Mouse (Mus musculus): ENCODE measurements around the gene Jund. TPM values are rescaled to one million over a fixed set of nuclear protein-coding genes. Genes with fewer than 3 reads are reported as not detected.
A peak's percentile ranks its signal among the peaks of the same experiment; 100 is the strongest.

Gene Jund
- polyA plus RNA-seq, 1 experiment from 2014 or later: 115 TPM

GRCm38 (mm10) chr8:70680039-70680438 is 18.7 kb upstream of the Jund start:
- WGBS: 86% methylated on average over 3 of the region's 3 CpGs
- ATAC-seq (ENCODE audit: low read depth): no peak
- Histone ChIP-seq H3K9me3 (ENCODE audit: control insufficient read depth, low read length) (no peaks in the 10 kb centered on the region), H3K36me3 (ENCODE audit: control insufficient read depth, insufficient read depth, low read length) (peaks cover 4% of the 10 kb centered on the region; the same call in 1 of the 2 replicates), H3K4me3 (ENCODE audit: low read depth, low read length) (no peak overlapping the region), H3K4me2 (ENCODE audit: low read depth, low read length) (no peak overlapping the region), H3K27me3 (ENCODE audit: control insufficient read depth, insufficient read depth, low read length) (no peaks in the 10 kb centered on the region), H3K4me1 (ENCODE audit: control insufficient read depth, insufficient read depth, low read length) (peaks cover 5% of the 10 kb centered on the region; the same call in 1 of the 2 replicates), H3K9ac (replicated peaks; ENCODE audit: low read depth, low read length) (no peak overlapping the region), H3K27ac (ENCODE audit: low read depth, low read length) (no peak overlapping the region)

GRCm38 (mm10) chr8:70681410-70681809 is 17.3 kb upstream of the Jund start:
- Histone ChIP-seq H3K9me3 (ENCODE audit: control insufficient read depth, low read length) (no peaks in the 10 kb centered on the region), H3K4me1 (ENCODE audit: control insufficient read depth, insufficient read depth, low read length) (peaks cover 5% of the 10 kb centered on the region; the same call in 1 of the 2 replicates), H3K9ac (replicated peaks; ENCODE audit: low read depth, low read length) (no peak overlapping the region), H3K36me3 (ENCODE audit: control insufficient read depth, insufficient read depth, low read length) (peaks cover 4% of the 10 kb centered on the region; the same call in 1 of the 2 replicates), H3K4me2 (ENCODE audit: low read depth, low read length) (no peak overlapping the region), H3K27me3 (ENCODE audit: control insufficient read depth, insufficient read depth, low read length) (no peaks in the 10 kb centered on the region), H3K4me3 (ENCODE audit: low read depth, low read length) (no peak overlapping the region), H3K27ac (ENCODE audit: low read depth, low read length) (no peak overlapping the region)
- 83% methylated on average over 3 of the region's 3 CpGs for WGBS
- no peak for ATAC-seq (ENCODE audit: low read depth)

GRCm38 (mm10) chr8:70682193-70682592 is 16.6 kb upstream of the Jund start:
- no peak overlapping the region for H3K4me2 ChIP-seq (ENCODE audit: low read depth, low read length)
- H3K36me3 ChIP-seq (ENCODE audit: control insufficient read depth, insufficient read depth, low read length): peaks cover 4% of the 10 kb centered on the region; the same call in 1 of the 2 replicates
- no peaks in the 10 kb centered on the region for H3K27me3 ChIP-seq (ENCODE audit: control insufficient read depth, insufficient read depth, low read length)
- no peak overlapping the region for H3K4me3 ChIP-seq (ENCODE audit: low read depth, low read length)
- H3K4me1 ChIP-seq (ENCODE audit: control insufficient read depth, insufficient read depth, low read length): peaks cover 5% of the 10 kb centered on the region; the same call in 1 of the 2 replicates
- H3K9ac ChIP-seq (replicated peaks; ENCODE audit: low read depth, low read length): no peak overlapping the region
- H3K27ac ChIP-seq (ENCODE audit: low read depth, low read length): no peak overlapping the region
- WGBS: 7% methylated on average over 19 of the region's 19 CpGs
- H3K9me3 ChIP-seq (ENCODE audit: control insufficient read depth, low read length): no peaks in the 10 kb centered on the region
- ATAC-seq (ENCODE audit: low read depth): no peak

GRCm38 (mm10) chr8:70682692-70683091 is 16.1 kb upstream of the Jund start:
- ATAC-seq (ENCODE audit: low read depth): no peak
- Histone ChIP-seq H3K9ac (replicated peaks; ENCODE audit: low read depth, low read length) (no peak overlapping the region), H3K36me3 (ENCODE audit: control insufficient read depth, insufficient read depth, low read length) (peaks cover 4% of the 10 kb centered on the region; the same call in 1 of the 2 replicates), H3K4me1 (ENCODE audit: control insufficient read depth, insufficient read depth, low read length) (peaks cover 5% of the 10 kb centered on the region; the same call in 1 of the 2 replicates), H3K27me3 (ENCODE audit: control insufficient read depth, insufficient read depth, low read length) (no peaks in the 10 kb centered on the region), H3K9me3 (ENCODE audit: control insufficient read depth, low read length) (no peaks in the 10 kb centered on the region), H3K4me3 (ENCODE audit: low read depth, low read length) (no peak overlapping the region), H3K4me2 (ENCODE audit: low read depth, low read length) (no peak overlapping the region), H3K27ac (ENCODE audit: low read depth, low read length) (no peak overlapping the region)
- 62% methylated on average over 3 of the region's 3 CpGs for WGBS

- Histone ChIP-seq H3K9me3 (ENCODE audit: control insufficient read depth, low read length) (no peaks in the 10 kb centered on the region), H3K4me1 (ENCODE audit: control insufficient read depth, insufficient read depth, low read length) (peaks cover 5% of the 10 kb centered on the region; the same call in 1 of the 2 replicates), H3K27ac (ENCODE audit: low read depth, low read length) (0 out of 2 replicates have a peak overlapping the region, but pooled peaks have one; percentile 12), H3K36me3 (ENCODE audit: control insufficient read depth, insufficient read depth, low read length) (no peaks in the 10 kb centered on the region), H3K27me3 (ENCODE audit: control insufficient read depth, insufficient read depth, low read length) (no peaks in the 10 kb centered on the region), H3K9ac (replicated peaks; ENCODE audit: low read depth, low read length) (no peak overlapping the region), H3K4me2 (ENCODE audit: low read depth, low read length) (no peak overlapping the region), H3K4me3 (ENCODE audit: low read depth, low read length) (no peak overlapping the region)
- ATAC-seq (ENCODE audit: low read depth): peak; percentile 61
- 38% methylated on average over 7 of the region's 7 CpGs for WGBS
Measured at GRCm38 (mm10) chr8:70684291-70684690, 14.5 kb upstream of the Jund start.

GRCm38 (mm10) chr8:70687576-70687975 is 11.2 kb upstream of the Jund start:
- ATAC-seq (ENCODE audit: low read depth): no peak
- Histone ChIP-seq H3K9me3 (ENCODE audit: control insufficient read depth, low read length) (no peaks in the 10 kb centered on the region), H3K4me1 (ENCODE audit: control insufficient read depth, insufficient read depth, low read length) (peaks cover 17% of the 10 kb centered on the region; the same call in 1 of the 2 replicates), H3K4me2 (ENCODE audit: low read depth, low read length) (no peak overlapping the region), H3K9ac (replicated peaks; ENCODE audit: low read depth, low read length) (no peak overlapping the region), H3K4me3 (ENCODE audit: low read depth, low read length) (no peak overlapping the region), H3K27me3 (ENCODE audit: control insufficient read depth, insufficient read depth, low read length) (no peaks in the 10 kb centered on the region), H3K27ac (ENCODE audit: low read depth, low read length) (no peak overlapping the region), H3K36me3 (ENCODE audit: control insufficient read depth, insufficient read depth, low read length) (no peaks in the 10 kb centered on the region)
- WGBS: 87% methylated on average over 8 of the region's 8 CpGs

GRCm38 (mm10) chr8:70688136-70688535 is 10.6 kb upstream of the Jund start:
- Histone ChIP-seq H3K4me1 (ENCODE audit: control insufficient read depth, insufficient read depth, low read length) (peaks cover 17% of the 10 kb centered on the region; the same call in 1 of the 2 replicates), H3K9me3 (ENCODE audit: control insufficient read depth, low read length) (no peaks in the 10 kb centered on the region), H3K27ac (ENCODE audit: low read depth, low read length) (no peak overlapping the region), H3K4me2 (ENCODE audit: low read depth, low read length) (no peak overlapping the region), H3K36me3 (ENCODE audit: control insufficient read depth, insufficient read depth, low read length) (no peaks in the 10 kb centered on the region), H3K9ac (replicated peaks; ENCODE audit: low read depth, low read length) (no peak overlapping the region), H3K27me3 (ENCODE audit: control insufficient read depth, insufficient read depth, low read length) (no peaks in the 10 kb centered on the region), H3K4me3 (ENCODE audit: low read depth, low read length) (no peak overlapping the region)
- 93% methylated on average over 3 of the region's 3 CpGs for WGBS
- ATAC-seq (ENCODE audit: low read depth): no peak

- H3K4me2 ChIP-seq (ENCODE audit: low read depth, low read length): no peak overlapping the region
- peaks cover 12% of the 10 kb centered on the region; the same call in 1 of the 2 replicates for H3K4me1 ChIP-seq (ENCODE audit: control insufficient read depth, insufficient read depth, low read length)
- H3K36me3 ChIP-seq (ENCODE audit: control insufficient read depth, insufficient read depth, low read length): no peaks in the 10 kb centered on the region
- no peak overlapping the region for H3K4me3 ChIP-seq (ENCODE audit: low read depth, low read length)
- H3K27ac ChIP-seq (ENCODE audit: low read depth, low read length): no peak overlapping the region
- no peaks in the 10 kb centered on the region for H3K9me3 ChIP-seq (ENCODE audit: control insufficient read depth, low read length)
- no peak overlapping the region for H3K9ac ChIP-seq (replicated peaks; ENCODE audit: low read depth, low read length)
- ATAC-seq (ENCODE audit: low read depth): no peak
- WGBS: 71% methylated on average over 5 of the region's 5 CpGs
- H3K27me3 ChIP-seq (ENCODE audit: control insufficient read depth, insufficient read depth, low read length): no peaks in the 10 kb centered on the region
Measured at GRCm38 (mm10) chr8:70689892-70690390, 8.8 kb upstream of the Jund start.

GRCm38 (mm10) chr8:70691230-70691629 is 7.5 kb upstream of the Jund start:
- Histone ChIP-seq H3K27me3 (ENCODE audit: control insufficient read depth, insufficient read depth, low read length) (no peaks in the 10 kb centered on the region), H3K36me3 (ENCODE audit: control insufficient read depth, insufficient read depth, low read length) (no peaks in the 10 kb centered on the region), H3K9me3 (ENCODE audit: control insufficient read depth, low read length) (no peaks in the 10 kb centered on the region), H3K4me2 (ENCODE audit: low read depth, low read length) (peak overlapping the region; percentile 51), H3K27ac (ENCODE audit: low read depth, low read length) (peak overlapping the region; percentile 22; the same call in 1 of the 2 replicates), H3K4me1 (ENCODE audit: control insufficient read depth, insufficient read depth, low read length) (peaks cover 19% of the 10 kb centered on the region), H3K9ac (replicated peaks; ENCODE audit: low read depth, low read length) (peak overlapping the region; percentile 51), H3K4me3 (ENCODE audit: low read depth, low read length) (peak overlapping the region; percentile 21; the same call in 1 of the 2 replicates)
- ATAC-seq (ENCODE audit: low read depth): no peak
- 45% methylated on average over 4 of the region's 4 CpGs for WGBS

Data from neural tube, embryonic 14.5 days (tissue).